Mouse (Mus musculus): ENCODE measurements around the gene Styx. TPM values are rescaled to one million over a fixed set of nuclear protein-coding genes. Genes with fewer than 3 reads are reported as not detected.

The Styx gene
- total RNA-seq, 2 experiments from 2014 or later, result 25.1 to 38.8 TPM

- intact Hi-C loops (cut with DNase I), result no loop called here
- no peak for DNase-seq
Measured at GRCm38 (mm10) chr14:45438250-45438930, 87.5 kb downstream of the Styx start.

DNA sequence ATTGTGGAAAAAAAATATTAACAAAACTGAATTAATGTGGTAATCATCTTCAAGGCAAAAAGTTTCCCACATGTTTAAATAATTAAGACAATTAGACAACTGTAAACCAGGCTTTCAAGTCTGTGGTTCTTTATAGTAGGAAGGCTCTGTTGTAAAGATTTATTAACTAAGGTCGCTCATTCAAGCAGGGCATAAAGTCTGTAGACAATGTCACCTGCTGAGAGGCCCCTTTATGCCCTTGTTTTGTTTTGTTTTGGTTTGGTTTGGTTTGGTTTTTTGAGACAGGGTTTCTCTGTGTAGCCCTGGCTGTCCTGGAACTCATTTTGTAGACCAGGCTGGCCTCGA, 88.0 kb downstream of the Styx start:
- intact Hi-C loops (cut with DNase I), result no loop called here
- DNase-seq, result no peak

GRCm38 (mm10) chr14:45439387-45439786, 88.5 kb downstream of the Styx start:
- intact Hi-C loops (cut with DNase I), result no loop called here
- no peak for DNase-seq

DNA sequence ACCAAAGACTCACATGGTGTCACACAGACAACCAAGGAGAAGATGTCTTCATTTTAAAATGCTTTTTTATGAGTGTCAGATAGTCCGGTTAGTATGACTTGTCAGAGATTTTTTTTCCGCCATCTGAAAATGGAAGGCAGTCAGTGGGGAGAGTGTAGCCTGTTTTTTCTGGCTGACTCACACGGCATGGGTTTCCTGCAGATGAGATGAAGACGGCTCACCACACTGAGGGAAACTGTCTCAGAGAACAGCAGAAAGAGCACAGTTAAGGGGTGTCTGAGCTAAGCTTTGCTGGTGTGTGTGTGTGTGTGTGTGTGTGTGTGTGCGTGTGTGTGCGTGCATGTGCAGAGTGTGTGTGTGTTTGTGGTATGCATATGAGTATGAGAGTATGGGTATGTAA, 90.4 kb downstream of the Styx start:
- no peak for DNase-seq
- intact Hi-C loops (cut with DNase I), result no loop called here

DNA sequence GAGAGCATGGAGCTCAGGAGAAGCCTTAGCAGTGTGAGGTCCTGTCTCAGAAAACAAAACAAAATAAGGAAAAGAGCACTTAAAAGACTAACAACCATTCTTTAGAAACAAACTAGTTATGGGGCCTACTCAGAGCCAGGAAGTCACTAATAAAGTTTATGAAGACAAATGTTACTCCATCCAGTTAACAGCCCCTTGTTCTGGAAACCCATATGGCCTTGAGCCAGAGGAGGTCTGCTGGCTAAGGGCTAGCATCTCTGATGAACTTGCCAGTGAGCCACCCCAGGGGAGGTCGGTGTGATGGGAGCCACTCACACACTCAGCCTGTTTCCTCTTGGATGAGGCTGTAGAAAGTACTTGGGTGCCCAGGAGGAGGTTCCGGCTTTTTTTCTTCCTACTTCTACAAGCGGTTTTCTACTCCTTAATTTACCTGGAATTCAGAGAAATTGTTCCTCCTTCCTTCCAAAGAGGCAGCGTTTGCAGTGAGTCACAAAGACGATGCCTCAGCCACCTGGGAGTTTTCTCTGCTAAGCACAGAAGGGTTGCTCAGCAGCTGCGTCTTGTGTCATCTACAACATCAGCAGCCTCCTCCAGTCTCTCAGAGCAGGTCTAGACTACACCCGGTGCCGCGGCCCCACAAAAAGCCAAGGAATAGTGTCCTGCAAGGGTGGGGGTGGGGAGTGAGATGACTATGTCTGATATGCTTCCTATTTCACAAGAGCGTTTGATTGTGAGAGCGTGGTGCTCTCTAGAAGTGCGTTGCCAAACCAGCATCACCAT, 92.1 kb downstream of the Styx start:
- no peak for DNase-seq
- intact Hi-C loops (cut with DNase I), result no loop called here

DNA sequence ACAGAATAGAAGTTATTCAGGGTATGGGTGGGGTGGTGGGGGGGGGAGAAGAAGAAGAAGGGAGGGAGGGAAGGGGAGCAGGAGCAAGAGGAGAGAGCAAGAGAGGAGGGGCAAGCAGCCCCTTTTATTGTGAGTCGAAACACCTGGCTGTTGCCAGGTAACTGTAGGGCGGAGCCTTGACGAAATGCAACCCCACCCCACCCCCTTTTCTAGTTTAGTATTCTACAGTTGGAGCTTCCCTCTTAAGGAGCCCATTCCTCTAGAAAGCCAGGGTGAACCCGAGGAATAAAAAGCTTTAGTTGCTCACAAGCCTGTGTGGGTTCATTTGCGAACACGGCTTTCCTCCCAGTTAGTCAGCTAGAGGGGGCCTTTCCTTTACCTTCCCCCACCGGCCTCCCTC, 94.0 kb downstream of the Styx start:
- DNase-seq, result no peak
- intact Hi-C loops (cut with DNase I), result no loop called here

GRCm38 (mm10) chr14:45445445-45445844, 94.6 kb downstream of the Styx start:
- intact Hi-C loops (cut with DNase I), result no loop called here
- no peak for DNase-seq

DNA sequence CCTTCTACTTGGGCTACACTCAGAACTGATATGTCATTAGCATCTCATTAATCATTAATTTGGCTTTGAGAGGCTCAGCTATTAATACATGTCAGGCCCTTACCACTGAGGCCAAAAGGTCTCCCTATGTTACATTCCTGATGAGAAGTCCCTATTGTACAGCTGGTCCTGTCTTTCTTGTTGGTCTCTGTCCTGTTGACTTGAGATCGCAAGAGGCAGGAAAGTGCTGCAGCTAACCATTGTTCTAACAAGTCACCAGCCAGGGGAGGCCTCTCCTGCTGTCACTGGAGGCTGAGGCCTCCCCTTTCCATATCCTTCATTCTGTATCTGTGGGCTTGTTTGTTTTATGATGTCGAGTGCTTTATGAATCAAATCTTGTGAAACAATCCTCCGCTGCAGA, 95.9 kb downstream of the Styx start:
- intact Hi-C loops (cut with DNase I), result no loop called here
- DNase-seq, result no peak

DNA sequence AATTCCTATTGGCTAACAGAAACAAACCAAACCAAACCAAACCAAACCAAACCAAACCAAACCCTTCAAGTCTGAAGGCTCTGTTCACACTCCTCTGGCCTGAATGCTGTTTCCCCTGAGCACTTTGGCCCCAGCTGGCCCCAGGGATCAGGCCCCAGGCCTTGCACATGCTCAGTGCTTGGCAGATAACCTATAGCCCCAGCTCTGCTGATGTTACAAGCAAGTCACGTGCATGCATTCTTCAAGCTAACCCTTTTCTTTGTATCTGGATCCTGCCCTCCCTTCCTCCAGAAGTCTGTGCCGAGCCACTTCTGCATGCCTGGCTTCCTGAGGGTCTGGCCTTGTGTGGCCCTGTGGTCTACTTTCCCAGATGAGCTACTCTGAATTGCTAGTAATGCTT, 100.2 kb downstream of the Styx start:
- intact Hi-C loops (cut with DNase I), result no loop called here
- no peak for DNase-seq

DNA sequence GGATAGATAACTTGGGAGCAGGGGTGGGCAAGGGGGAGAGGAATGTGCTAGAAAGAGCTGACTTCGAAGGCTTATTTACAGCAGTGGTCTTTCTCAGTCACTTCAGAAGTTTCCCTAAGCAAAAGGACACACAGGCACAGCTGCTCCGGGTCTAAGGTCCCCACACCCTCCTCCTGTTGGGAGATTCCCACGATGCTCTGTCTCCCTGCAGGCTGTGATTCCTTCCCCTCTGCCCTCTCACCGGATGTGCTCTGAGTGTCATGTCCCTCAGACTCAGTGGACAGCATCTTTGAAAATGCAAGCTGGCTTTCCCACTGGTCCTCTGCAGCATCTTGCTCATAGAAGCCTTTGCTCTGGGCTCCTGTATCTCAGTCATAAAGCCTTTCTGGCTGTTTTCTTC, 101.3 kb downstream of the Styx start:
- no peak for DNase-seq
- intact Hi-C loops (cut with DNase I), result no loop called here

- no peak for DNase-seq
- intact Hi-C loops (cut with DNase I), result no loop called here
Measured at GRCm38 (mm10) chr14:45452861-45453512, 102.1 kb downstream of the Styx start.

DNA sequence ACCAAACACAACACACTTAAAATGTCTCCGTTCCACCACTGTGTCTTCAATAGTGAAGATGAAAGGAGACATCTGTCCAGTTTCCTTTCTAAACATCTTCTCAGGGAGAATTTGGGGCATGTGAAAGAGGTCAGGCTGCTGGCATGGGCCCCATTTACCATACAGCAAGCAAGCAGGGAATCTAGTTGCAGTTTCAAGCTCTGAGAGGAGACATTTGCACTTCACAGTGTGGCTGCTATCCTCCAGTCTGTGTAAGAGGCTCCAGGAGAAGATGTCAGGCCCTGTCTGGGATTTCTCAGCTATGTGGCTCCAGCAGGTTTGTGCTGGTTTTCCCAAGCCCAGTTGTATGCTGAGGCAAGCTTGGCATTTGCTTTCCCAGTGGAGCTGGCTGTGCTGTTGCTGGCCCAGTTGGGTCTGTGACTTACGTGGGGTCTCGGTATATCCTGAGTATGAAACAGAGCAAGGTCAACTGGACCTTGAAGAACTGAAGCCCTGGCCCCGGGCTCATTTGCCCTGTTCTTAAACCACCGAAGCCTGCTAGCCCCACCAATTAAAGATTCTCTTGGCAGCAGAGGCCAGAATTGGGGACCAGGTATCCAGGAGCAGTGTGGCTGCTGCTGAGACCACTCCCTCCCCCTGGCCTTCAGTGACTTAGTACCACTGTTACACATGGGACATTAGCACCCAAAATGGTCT, 102.8 kb downstream of the Styx start:
- intact Hi-C loops (cut with DNase I), result no loop called here
- DNase-seq, result no peak

DNA sequence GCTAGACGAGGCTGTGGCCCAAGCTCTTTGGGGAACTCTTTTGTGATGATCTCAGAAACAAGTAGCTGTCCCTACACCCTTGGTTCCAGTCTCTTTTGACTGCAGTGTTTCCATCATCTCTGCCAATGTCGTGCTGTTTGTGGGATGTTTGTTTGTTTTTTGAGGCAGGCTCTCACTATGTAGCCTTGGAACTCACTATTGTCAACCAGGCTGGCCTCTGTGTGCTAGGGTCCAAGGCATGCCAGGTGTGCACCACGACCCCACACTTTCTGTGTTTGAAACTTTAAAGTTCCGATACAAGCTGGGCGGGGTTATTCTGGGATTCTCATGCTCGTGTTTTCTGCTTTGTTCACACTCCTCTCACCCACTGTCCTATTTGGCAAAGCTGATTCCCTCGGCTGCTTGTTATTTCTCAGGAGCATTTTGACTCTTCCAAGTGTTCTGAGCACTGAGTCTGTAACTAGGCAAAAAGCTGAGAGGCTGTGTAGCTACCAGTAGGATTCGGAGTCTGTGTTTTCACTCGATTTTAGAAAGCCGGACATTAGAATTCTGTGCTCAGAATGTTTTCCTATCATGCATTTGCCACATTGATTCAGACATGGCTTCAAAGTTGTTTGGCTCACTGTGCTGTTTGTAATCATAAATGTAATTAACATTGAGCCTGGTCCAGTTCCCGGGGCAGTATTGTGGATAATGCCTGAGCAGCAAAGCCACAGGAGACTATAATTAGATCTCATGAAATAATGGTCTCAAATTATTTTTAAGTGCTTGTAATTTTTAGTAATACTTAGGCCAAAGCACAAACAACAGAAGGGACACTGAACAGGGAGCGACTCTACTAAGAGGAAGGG, 105.0 kb downstream of the Styx start:
- no peak for DNase-seq
- intact Hi-C loops (cut with DNase I), result no loop called here

DNA sequence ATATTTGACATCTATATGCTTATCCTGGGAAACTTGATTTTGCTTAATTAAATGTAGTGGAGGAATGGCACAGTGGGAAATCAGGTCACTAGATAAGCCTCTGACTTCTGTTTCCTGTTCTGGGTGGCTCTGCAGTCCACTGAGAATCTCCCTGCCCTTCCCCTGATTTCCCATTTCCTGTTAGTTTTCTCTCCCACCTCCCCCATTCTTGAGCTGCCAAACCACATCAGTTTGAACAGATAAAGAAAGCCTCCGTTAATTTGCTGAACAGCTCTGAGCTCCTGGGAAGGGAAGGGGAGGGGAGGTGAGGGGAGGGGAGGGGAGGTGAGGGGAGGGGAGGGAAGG, 105.6 kb downstream of the Styx start:
- DNase-seq, result no peak
- intact Hi-C loops (cut with DNase I), result no loop called here

- no peak for DNase-seq
- intact Hi-C loops (cut with DNase I), result no loop called here
Measured at GRCm38 (mm10) chr14:45457003-45457402, 106.1 kb downstream of the Styx start.

GRCm38 (mm10) chr14:45459877-45460276, 109.0 kb downstream of the Styx start:
- DNase-seq, result no peak
- intact Hi-C loops (cut with DNase I), result no loop called here

DNA sequence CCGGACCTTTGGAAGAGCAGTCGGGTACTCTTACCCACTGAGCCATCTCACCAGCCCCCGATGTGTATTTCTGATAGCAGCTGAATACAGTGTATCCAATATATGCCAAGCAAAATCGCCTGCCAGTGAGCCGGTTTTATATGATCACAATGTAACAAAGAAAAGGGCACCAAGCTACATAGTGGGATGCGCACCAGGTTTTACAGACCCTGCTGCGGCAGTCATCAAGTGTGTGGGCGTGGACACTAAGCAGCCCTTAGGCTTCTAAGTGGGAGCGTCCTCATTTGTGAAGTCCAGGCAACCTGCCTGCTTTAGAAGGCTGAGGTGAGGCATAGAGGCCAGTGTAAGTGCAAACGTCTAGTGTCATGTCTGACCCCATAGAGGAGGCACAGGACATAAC, 109.6 kb downstream of the Styx start:
- DNase-seq, result no peak
- intact Hi-C loops (cut with DNase I), result no loop called here

GRCm38 (mm10) chr14:45461945-45462344, 111.1 kb downstream of the Styx start:
- intact Hi-C loops (cut with DNase I), result no loop called here
- DNase-seq, result no peak

GRCm38 (mm10) chr14:45462374-45462773, 111.5 kb downstream of the Styx start:
- peak; percentile 82 for DNase-seq
- intact Hi-C loops (cut with DNase I), result no loop called here

DNA sequence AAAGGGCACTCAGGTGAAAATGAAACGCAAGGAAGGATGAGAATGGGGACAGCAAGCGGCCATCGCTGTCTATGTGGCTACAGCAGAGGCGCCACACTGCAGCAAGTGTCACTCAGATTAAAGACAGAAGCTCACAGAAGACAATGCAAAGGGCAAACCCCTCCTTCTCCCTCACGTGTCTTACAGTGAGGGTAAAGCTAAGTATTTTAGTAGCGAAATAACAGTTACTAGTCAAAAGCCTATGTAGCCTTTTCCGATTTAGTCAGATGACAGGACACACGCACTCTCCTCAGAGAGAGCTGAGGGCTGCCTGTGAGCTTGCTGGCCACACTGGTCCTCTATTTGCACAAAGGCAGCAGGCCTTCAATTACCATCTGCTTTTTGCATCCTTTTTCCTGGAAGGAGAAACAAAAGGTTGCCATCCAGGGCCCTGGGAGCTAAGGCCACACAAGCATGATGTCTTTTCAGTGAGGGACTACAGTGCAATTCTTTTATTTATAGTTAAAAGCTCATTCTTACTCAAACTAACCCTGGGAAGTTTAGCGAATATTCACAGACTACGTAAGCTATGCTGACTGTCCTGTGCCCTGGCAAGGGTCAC, 112.1 kb downstream of the Styx start:
- no peak for DNase-seq
- intact Hi-C loops (cut with DNase I), result no loop called here
